Mouse (Mus musculus) CH12.LX (cell line): ENCODE results near the gene Pdss2. TPM values are rescaled to one million over a fixed set of nuclear protein-coding genes. Genes with fewer than 3 reads are reported as not detected.

Source experiments
- DNase-seq: peaks from one replicate; pipeline ENCODE4 v3.0.0-alpha.2; 2013; ENCODE audit errors: extremely low read depth
- H3K27ac ChIP-seq: 2 replicates; pipeline ENCODE4 v1.5.1; 2012; ENCODE audit warnings: low read depth, mild to moderate bottlenecking, control low read depth, moderate library complexity; ENCODE audit not compliant: insufficient read depth
- H3K27me3 ChIP-seq: replicated peaks from 2 replicates; pipeline ENCODE3; 2012; ENCODE audit warnings: inconsistent platforms
- H3K36me3 ChIP-seq, 2 experiments: replicated peaks in 1 of 2; 2 replicates each; pipeline versions ENCODE3 to v1.6.1; 2012; ENCODE audit warnings: inconsistent platforms in 1 of 2, low read length in 1 of 2, mild to moderate bottlenecking in 1 of 2, mixed read lengths in 1 of 2, moderate library complexity in 1 of 2; ENCODE audit not compliant: control insufficient read depth in 1 of 2, insufficient read depth in 1 of 2
- H3K4me1 ChIP-seq, 2 experiments: 2 replicates each; pipeline ENCODE4 v1.6.1; 2012; ENCODE audit warnings: inconsistent platforms in 1 of 2, moderate library complexity in 1 of 2; ENCODE audit not compliant: insufficient read depth in 2 of 2, control insufficient read depth in 1 of 2
- H3K4me2 ChIP-seq: 2 replicates; pipeline ENCODE4 v1.6.1; 2012; ENCODE audit warnings: low read depth, mild to moderate bottlenecking, control low read depth; ENCODE audit not compliant: poor library complexity, insufficient read depth, severe bottlenecking
- H3K4me3 ChIP-seq, 3 experiments: fragments of 150-350 bp in 1 of 3; sonication (generic) in 1 of 3; replicated peaks in 1 of 3; 2 replicates each; pipeline versions ENCODE3 to v1.5.1; 2011 to 2012; ENCODE audit warnings: low read depth in 2 of 3, low read length in 2 of 3, mild to moderate bottlenecking in 2 of 3, moderate library complexity in 2 of 3, control low read depth in 1 of 3, improper control_type of control experiment in 1 of 3, inconsistent platforms in 1 of 3, mixed read lengths in 1 of 3; ENCODE audit not compliant: poor library complexity in 1 of 3
- H3K79me2 ChIP-seq: replicated peaks from 2 replicates; pipeline ENCODE4 v1.6.1; 2012; ENCODE audit warnings: mild to moderate bottlenecking, moderate library complexity; ENCODE audit not compliant: control insufficient read depth, poor library complexity, insufficient read depth, severe bottlenecking; ENCODE audit errors: extremely low read depth
- H3K9ac ChIP-seq: 2 replicates; pipeline ENCODE4 v1.6.1; 2012; ENCODE audit warnings: low read depth, mild to moderate bottlenecking, control low read depth, moderate library complexity; ENCODE audit not compliant: insufficient read depth
- H3K9me3 ChIP-seq: replicated peaks from 2 replicates; pipeline ENCODE3; 2012; ENCODE audit warnings: low read length, inconsistent platforms, mixed read lengths
- CHD1 ChIP-seq: IDR thresholded peaks from 2 replicates; pipeline ENCODE4 v1.6.1; 2012; ENCODE audit warnings: low read depth, low read length, improper control_type of control experiment, inconsistent platforms
- CHD2 ChIP-seq: IDR thresholded peaks from 2 replicates; pipeline ENCODE4 v1.6.1; 2011; ENCODE audit warnings: low read length, improper control_type of control experiment
- CTCF ChIP-seq, 2 experiments: IDR thresholded peaks in 1 of 2; conservative IDR thresholded peaks in 1 of 2; 2 replicates each; pipeline ENCODE4 v1.5.1; 2011 to 2012; ENCODE audit warnings: low read depth in 2 of 2, low read length in 2 of 2, improper control_type of control experiment in 1 of 2, inconsistent platforms in 1 of 2, mild to moderate bottlenecking in 1 of 2, moderate library complexity in 1 of 2
- E2F4 ChIP-seq: IDR thresholded peaks from 2 replicates; pipeline ENCODE4 v1.6.1; 2011; ENCODE audit warnings: low read depth, low read length, improper control_type of control experiment; ENCODE audit not compliant: insufficient replicate concordance
- EP300 ChIP-seq: IDR thresholded peaks from 2 replicates; pipeline ENCODE4 v1.6.1; 2011; ENCODE audit warnings: low read length, improper control_type of control experiment
- ETS1 ChIP-seq: conservative IDR thresholded peaks from 2 replicates; pipeline ENCODE4 v1.6.1; 2012; ENCODE audit warnings: low read depth, mild to moderate bottlenecking, inconsistent platforms, low read length, improper control_type of control experiment, moderate library complexity
- IRF4 ChIP-seq: IDR thresholded peaks from 2 replicates; pipeline ENCODE4 v1.6.1; 2014; ENCODE audit warnings: low read depth, mild to moderate bottlenecking, inconsistent platforms, low read length, improper control_type of control experiment
- JUN ChIP-seq: IDR thresholded peaks from 2 replicates; pipeline ENCODE4 v1.6.1; 2011; ENCODE audit warnings: low read depth, mild to moderate bottlenecking, low read length, improper control_type of control experiment, moderate library complexity; ENCODE audit not compliant: insufficient read depth
- JUND ChIP-seq: conservative IDR thresholded peaks from 2 replicates; pipeline ENCODE4 v1.6.1; 2011; ENCODE audit warnings: low read depth, low read length, improper control_type of control experiment
- MAFK ChIP-seq: IDR thresholded peaks from 2 replicates; pipeline ENCODE4 v1.6.1; 2011; ENCODE audit warnings: low read length, improper control_type of control experiment; ENCODE audit not compliant: insufficient replicate concordance
- MAX ChIP-seq: IDR thresholded peaks from 2 replicates; pipeline ENCODE4 v1.6.1; 2011; ENCODE audit warnings: low read length, improper control_type of control experiment
- MAZ ChIP-seq: IDR thresholded peaks from 2 replicates; pipeline ENCODE4 v1.6.1; 2012; ENCODE audit warnings: low read depth, mild to moderate bottlenecking, inconsistent platforms, low read length, improper control_type of control experiment, moderate library complexity
- MEF2A ChIP-seq: IDR thresholded peaks from 2 replicates; pipeline ENCODE4 v1.6.1; 2014; ENCODE audit warnings: low read depth, mild to moderate bottlenecking, inconsistent platforms, low read length, improper control_type of control experiment, borderline replicate concordance
- MYC ChIP-seq: IDR thresholded peaks from 2 replicates; pipeline ENCODE4 v1.6.1; 2011; ENCODE audit warnings: low read depth, mild to moderate bottlenecking, improper control_type of control experiment, low read length
- PAX5 ChIP-seq: IDR thresholded peaks from 2 replicates; pipeline ENCODE4 v1.6.1; 2012; ENCODE audit warnings: low read length, inconsistent platforms, mixed read lengths
- POLR2A ChIP-seq: IDR thresholded peaks from 2 replicates; pipeline ENCODE4 v1.6.1; 2011; ENCODE audit warnings: low read depth, mild to moderate bottlenecking, improper control_type of control experiment, low read length
- RAD21 ChIP-seq: IDR thresholded peaks from 2 replicates; pipeline ENCODE4 v1.6.1; 2011; ENCODE audit warnings: low read depth, mild to moderate bottlenecking, low read length, improper control_type of control experiment, moderate library complexity
- SIN3A ChIP-seq: IDR thresholded peaks from 2 replicates; pipeline ENCODE4 v1.6.1; 2012; ENCODE audit warnings: low read length, improper control_type of control experiment, inconsistent platforms
- SMC3 ChIP-seq: IDR thresholded peaks from 2 replicates; pipeline ENCODE4 v1.6.1; 2011; ENCODE audit warnings: low read depth, low read length, improper control_type of control experiment
- UBTF ChIP-seq: IDR thresholded peaks from 2 replicates; pipeline ENCODE4 v1.6.1; 2012; ENCODE audit warnings: low read depth, mild to moderate bottlenecking, inconsistent platforms, low read length, improper control_type of control experiment, moderate library complexity
- USF2 ChIP-seq: conservative IDR thresholded peaks from 2 replicates; pipeline ENCODE4 v1.6.1; 2011; ENCODE audit warnings: low read depth, low read length, improper control_type of control experiment
- ZC3H11A ChIP-seq: IDR thresholded peaks from 2 replicates; pipeline ENCODE4 v1.6.1; 2012; ENCODE audit warnings: low read depth, mild to moderate bottlenecking, inconsistent platforms, low read length, improper control_type of control experiment
- ZKSCAN1 ChIP-seq: IDR thresholded peaks from 2 replicates; pipeline ENCODE4 v1.6.1; 2012; ENCODE audit warnings: low read depth, inconsistent platforms, low read length, improper control_type of control experiment, borderline replicate concordance
- ZMIZ1 ChIP-seq: IDR thresholded peaks from 2 replicates; pipeline ENCODE4 v1.6.1; 2012; ENCODE audit warnings: low read depth, mild to moderate bottlenecking, inconsistent platforms, low read length, improper control_type of control experiment
- ZNF384 ChIP-seq: IDR thresholded peaks from 2 replicates; pipeline ENCODE4 v1.6.1; 2012; ENCODE audit warnings: low read depth, low read length, improper control_type of control experiment, inconsistent platforms
- dilution Hi-C: fragments of 300-500 bp; cut with MboI; formaldehyde crosslinking; loops from 2 replicates; pipeline ENCODE4 v1.14.3; 2020; ENCODE audit warnings: low sequenced_read_pairs; ENCODE audit not compliant: extremely low pct_unique_long_range_greater_than_20kb, extremely low pct_ligation_motif_present
- in situ Hi-C: fragments of 300-500 bp; cut with MboI; formaldehyde crosslinking; loops from 3 replicates; pipeline ENCODE4 v1.14.3; 2019; ENCODE audit warnings: low sequenced_read_pairs, low pct_ligation_motif_present, low pct_unique_long_range_greater_than_20kb, mixed read lengths
- polyA plus RNA-seq: library from polyadenylated mRNA; unstranded; fragments of >175 nt; gene quantifications from 2 replicates; pipeline ENCODE4 v1.2.1, GENCODE M21; 2012; ENCODE audit warnings: low read depth; ENCODE audit not compliant: insufficient read length
- total RNA-seq, 2 experiments: library from RNA; depleted of rRNA; stranded (reverse); fragments of 300-350 nt in 1 of 2; fragments of >200 nt in 1 of 2; gene quantifications; 2 replicates each; pipeline ENCODE4 v1.2.3; 2012 to 2014

Pdss2 gene
- total and polyA plus RNA-seq, 3 experiments: 11.1 to 17.9 (median 14.3) TPM

- H3K9ac ChIP-seq: no peak overlapping the region
- H3K27ac ChIP-seq: no peak overlapping the region
- no peak overlapping the region for H3K4me3 ChIP-seq
- no peaks in the 10 kb centered on the region for H3K9me3 ChIP-seq
- DNase-seq: no peak
- H3K36me3 ChIP-seq: peaks cover 0 to 38% of the 10 kb centered on the region in 2 experiments
- H3K4me1 ChIP-seq: no peaks in the 10 kb centered on the region
- TF ChIP-seq ZMIZ1 (no peak), CTCF (conservative IDR thresholded peaks at IDR 0.05 in 1 of 2, IDR thresholded peaks at IDR 0.05 in 1 of 2; ENCODE audit: low read depth in 2 of 2, low read length in 2 of 2) (no peak), CHD1 (no peak), IRF4 (no peak), SIN3A (no peak), MEF2A (no peak), RAD21 (no peak), MAZ (no peak), ETS1 (no peak)
- H3K79me2 ChIP-seq: no peaks in the 10 kb centered on the region
- in situ Hi-C loops (no loop called here), dilution Hi-C loops (no loop called here)
- H3K27me3 ChIP-seq: no peaks in the 10 kb centered on the region
- no peak overlapping the region for H3K4me2 ChIP-seq
These were observed 101.3 kb downstream of the Pdss2 start for GRCm38 (mm10) chr10:43322446-43323178.

- peaks cover 0 to 38% of the 10 kb centered on the region in 2 experiments for H3K36me3 ChIP-seq
- no peak overlapping the region for H3K4me2 ChIP-seq
- dilution Hi-C loops (no loop called here), in situ Hi-C loops (no loop called here)
- H3K27me3 ChIP-seq: no peaks in the 10 kb centered on the region
- H3K4me1 ChIP-seq: no peaks in the 10 kb centered on the region
- no peak overlapping the region for H3K27ac ChIP-seq
- no peak overlapping the region for H3K4me3 ChIP-seq
- no peak for DNase-seq
- no peak overlapping the region for H3K9ac ChIP-seq
- H3K79me2 ChIP-seq: no peaks in the 10 kb centered on the region
- TF ChIP-seq IRF4: no peak
- TF ChIP-seq ZC3H11A: no peak
- no peak for TF ChIP-seq UBTF
- no peak for TF ChIP-seq MEF2A
- no peak for TF ChIP-seq USF2
- TF ChIP-seq PAX5: no peak
- TF ChIP-seq EP300: no peak
- TF ChIP-seq SMC3: no peak
- TF ChIP-seq ZKSCAN1: no peak
- TF ChIP-seq POLR2A: no peak
- TF ChIP-seq JUN: no peak
- no peak for TF ChIP-seq CHD2
- TF ChIP-seq ZMIZ1: no peak
- no peak for TF ChIP-seq JUND
- no peak for TF ChIP-seq E2F4
- TF ChIP-seq MAX: no peak
- TF ChIP-seq ZNF384: no peak
- no peak for TF ChIP-seq MAFK
- TF ChIP-seq MYC: no peak
- no peaks in the 10 kb centered on the region for H3K9me3 ChIP-seq
These were observed 102.1 kb downstream of the Pdss2 start for GRCm38 (mm10) chr10:43323386-43323785.
